Mouse (Mus musculus) testis, adult 2 months (tissue): ENCODE results near the gene Atp2c2. TPM values are rescaled to one million over a fixed set of nuclear protein-coding genes. Genes with fewer than 3 reads are reported as not detected.

Experiments used
- H3K27ac ChIP-seq: fragments of 200-500 bp; 2 replicates; pipeline ENCODE4 v1.5.1; 2012; ENCODE audit warnings: low read depth, low read length; ENCODE audit not compliant: control insufficient read depth, insufficient read depth
- H3K27me3 ChIP-seq: fragments of 200-500 bp; 2 replicates; pipeline ENCODE4 v1.6.1; 2012; ENCODE audit warnings: mild to moderate bottlenecking, low read length, moderate library complexity; ENCODE audit not compliant: control insufficient read depth, insufficient read depth
- H3K36me3 ChIP-seq: fragments of 200-500 bp; 2 replicates; pipeline ENCODE4 v1.6.1; 2012; ENCODE audit warnings: mild to moderate bottlenecking, low read length; ENCODE audit not compliant: control insufficient read depth, insufficient read depth
- H3K4me1 ChIP-seq: fragments of 200-500 bp; 2 replicates; pipeline ENCODE4 v1.6.1; 2012; ENCODE audit warnings: low read length; ENCODE audit not compliant: control insufficient read depth, insufficient read depth
- H3K4me3 ChIP-seq: fragments of 200-500 bp; 2 replicates; pipeline ENCODE4 v1.5.1; 2012; ENCODE audit warnings: low read depth, mild to moderate bottlenecking, low read length, moderate library complexity, mixed read lengths; ENCODE audit not compliant: control insufficient read depth
- CTCF ChIP-seq: fragments of 200-500 bp; IDR thresholded peaks from 2 replicates; pipeline ENCODE4 v1.5.1; 2012; ENCODE audit warnings: low read depth, mild to moderate bottlenecking, inconsistent platforms, low read length, moderate library complexity; ENCODE audit not compliant: control insufficient read depth, insufficient read depth, insufficient replicate concordance
- POLR2A ChIP-seq: fragments of 200-500 bp; IDR thresholded peaks from 2 replicates; pipeline ENCODE4 v1.6.1; 2012; ENCODE audit warnings: low read depth, mild to moderate bottlenecking, inconsistent platforms, low read length, moderate library complexity; ENCODE audit not compliant: control insufficient read depth
- polyA plus RNA-seq: library from polyadenylated mRNA; depleted of rRNA; stranded (reverse); fragments of >200 nt; gene quantifications from 2 replicates; pipeline ENCODE4 v1.2.3, GENCODE M21; 2012

The Atp2c2 gene
- polyA plus RNA-seq, 1 experiment: 1.2 TPM

DNA sequence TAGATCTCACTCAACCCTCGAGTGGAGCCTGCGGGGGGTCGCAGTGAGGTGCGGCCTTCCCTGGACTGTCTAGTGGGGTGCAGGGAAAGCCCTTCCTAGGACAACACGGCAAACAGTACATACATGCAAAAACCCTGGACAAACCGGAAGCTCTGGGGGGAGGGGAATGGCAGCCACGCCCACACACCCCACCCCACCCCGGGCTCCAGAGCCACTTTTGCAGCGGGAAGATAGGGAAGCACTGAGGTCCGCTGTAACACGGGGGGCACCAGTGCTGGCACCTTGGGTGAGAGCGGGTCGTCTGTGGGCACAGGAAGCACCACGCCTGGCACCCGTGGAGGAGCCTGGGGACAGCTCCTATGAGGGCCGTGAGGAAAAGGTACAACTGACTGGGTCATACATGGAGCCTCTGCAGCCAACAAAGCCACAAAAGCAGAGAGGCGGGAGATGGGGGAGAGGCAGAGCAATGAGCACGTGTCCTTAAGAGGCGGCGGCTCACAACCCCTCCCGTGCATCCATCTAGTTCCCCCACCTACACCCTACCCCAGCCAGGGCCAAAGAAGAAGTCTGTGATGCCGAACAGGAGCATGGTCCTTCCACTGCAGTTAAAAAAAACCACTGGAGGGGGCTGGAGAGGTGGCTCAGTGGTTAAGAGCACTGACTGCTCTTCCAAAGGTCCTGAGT lies 66.1 kb downstream of the Atp2c2 start:
- Histone ChIP-seq H3K27me3 (no peaks in the 10 kb centered on the region), H3K4me1 (peaks cover 2% of the 10 kb centered on the region; the same call in 1 of the 2 replicates), H3K27ac (no peak overlapping the region), H3K4me3 (no peak overlapping the region), H3K36me3 (no peaks in the 10 kb centered on the region)
- TF ChIP-seq POLR2A (no peak), CTCF (no peak)

DNA sequence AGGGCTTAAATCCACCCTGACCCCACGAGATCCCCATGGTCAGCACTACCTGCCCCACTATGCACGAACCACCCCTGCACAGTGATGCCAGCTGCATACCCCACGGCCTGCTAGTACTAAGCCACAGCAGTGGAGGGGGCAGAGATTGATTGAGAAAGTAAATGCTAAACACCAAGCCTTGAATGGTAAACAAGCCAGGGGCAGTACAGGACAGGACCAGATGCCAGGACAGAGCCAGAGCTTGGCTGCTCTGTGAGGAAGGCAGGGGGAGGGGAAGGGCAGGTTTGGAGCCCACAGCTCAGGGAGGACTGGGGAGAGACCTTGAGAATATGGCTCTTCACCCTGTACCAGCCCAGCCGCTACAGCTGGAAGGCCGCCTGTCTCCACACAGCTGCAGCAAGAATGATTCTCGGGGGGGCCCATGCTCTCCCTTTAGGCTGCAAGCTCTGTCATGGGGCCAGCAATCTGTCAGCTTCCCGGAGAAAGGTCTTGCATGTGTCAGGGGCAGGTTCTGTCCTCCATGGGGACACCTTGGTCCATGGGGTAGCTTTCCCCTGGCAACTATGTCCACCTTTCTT lies 76.9 kb downstream of the Atp2c2 start:
- Histone ChIP-seq H3K36me3 (no peaks in the 10 kb centered on the region), H3K27ac (no peak overlapping the region), H3K27me3 (no peaks in the 10 kb centered on the region), H3K4me3 (no peak overlapping the region), H3K4me1 (peaks cover 35% of the 10 kb centered on the region)
- no peak for TF ChIP-seq CTCF
- no peak for TF ChIP-seq POLR2A

DNA sequence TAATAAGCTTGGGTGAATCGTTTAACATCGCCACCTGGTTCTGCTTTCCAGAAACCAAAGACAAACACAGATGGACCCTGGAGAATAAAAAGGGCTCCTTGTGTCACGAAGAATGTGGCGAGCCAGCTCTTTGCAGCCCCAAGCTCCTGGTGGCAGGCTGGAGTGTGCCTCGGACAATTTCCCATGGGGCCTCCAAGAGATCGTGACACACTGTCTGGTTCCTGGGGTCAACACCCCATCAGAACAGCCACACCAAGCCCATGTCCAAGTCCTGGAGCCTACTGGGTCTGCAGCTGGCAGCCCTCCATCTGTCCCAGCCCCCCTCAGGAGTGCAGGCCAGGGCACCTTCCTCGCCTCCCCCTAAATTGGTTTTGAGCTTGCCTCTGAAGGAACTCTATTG lies 78.0 kb downstream of the Atp2c2 start:
- no peak for TF ChIP-seq CTCF
- no peak for TF ChIP-seq POLR2A
- H3K27ac ChIP-seq: peak overlapping the region; percentile 87

DNA sequence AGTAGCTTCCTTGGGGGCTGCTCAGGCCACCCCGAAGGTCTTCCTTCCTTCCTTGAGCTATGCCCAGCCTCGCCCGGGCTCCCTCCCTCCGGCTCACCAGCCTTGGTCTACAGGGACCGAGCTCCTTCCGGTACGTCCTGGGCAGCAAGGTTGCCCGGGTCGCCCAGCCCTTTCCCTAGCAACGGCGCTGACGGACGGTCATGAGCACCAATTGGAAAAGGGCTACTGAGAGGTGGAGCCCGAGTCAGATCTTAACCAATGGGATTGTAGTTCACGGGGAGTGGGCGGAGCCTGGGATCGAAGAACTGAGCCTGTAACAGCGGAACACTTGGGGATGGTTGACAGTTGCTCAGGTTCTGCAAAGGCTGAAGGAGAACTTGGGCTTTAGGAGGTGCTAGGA lies 78.5 kb downstream of the Atp2c2 start, which contains the start of gene Tldc1:
Gene Tldc1, minus strand, starts transcription at position 154 of the 400 bp plus-strand sequence.
- peak within 1 kb of the TSS; percentile 94 for H3K27ac ChIP-seq
- TF ChIP-seq CTCF (no peak), POLR2A (peak; percentile 69)
- peak within 1 kb of the TSS; percentile 93 for H3K4me3 ChIP-seq
- no peaks in the 10 kb centered on the region for H3K27me3 ChIP-seq
- H3K36me3 ChIP-seq: no peaks in the 10 kb centered on the region
- peaks cover 35% of the 10 kb centered on the region for H3K4me1 ChIP-seq

More for the DNA sequence above, 78.0 kb downstream of the Atp2c2 start:
- Histone ChIP-seq H3K27me3 (no peaks in the 10 kb centered on the region), H3K36me3 (no peaks in the 10 kb centered on the region), H3K4me3 (peak overlapping the region; percentile 93), H3K4me1 (peaks cover 35% of the 10 kb centered on the region)

DNA sequence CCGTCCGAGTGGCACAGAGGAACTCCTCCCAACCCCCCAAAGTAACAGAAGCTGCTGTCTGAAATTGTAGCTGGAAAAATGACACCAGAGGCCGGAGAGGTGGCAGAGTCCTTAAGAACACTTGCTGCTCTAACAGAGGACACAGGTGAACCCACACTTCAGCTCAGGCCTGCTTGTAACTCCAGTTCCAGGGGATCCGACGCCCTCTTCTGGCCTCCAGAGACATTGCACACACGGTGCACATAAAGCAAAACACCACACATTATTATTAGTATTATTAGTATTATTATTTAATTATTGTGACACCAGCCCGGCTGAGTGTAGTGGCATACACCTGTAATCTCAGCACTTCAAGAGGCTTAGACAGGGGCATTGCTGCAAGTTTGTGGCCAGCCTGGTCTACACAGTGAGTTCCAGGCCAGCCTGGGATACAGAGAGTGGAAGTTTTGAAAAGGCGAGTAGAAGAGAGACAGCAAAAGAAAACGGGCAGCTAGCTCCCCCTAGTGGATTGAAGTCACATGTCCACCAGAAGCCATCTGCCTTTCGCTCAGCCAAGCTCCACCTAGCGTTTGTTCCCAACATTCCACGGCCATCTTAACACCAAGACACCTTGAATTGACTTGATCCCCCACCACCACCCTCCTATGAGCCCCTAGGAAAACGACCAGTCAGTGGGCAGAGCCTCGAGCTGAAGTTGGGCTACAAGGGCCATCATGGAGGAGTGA lies 79.4 kb downstream of the Atp2c2 start:
- Histone ChIP-seq H3K36me3 (no peaks in the 10 kb centered on the region), H3K4me1 (peaks cover 34% of the 10 kb centered on the region), H3K27me3 (no peaks in the 10 kb centered on the region), H3K4me3 (peak overlapping the region; percentile 93), H3K27ac (peak overlapping the region; percentile 94)
- TF ChIP-seq POLR2A (no peak), CTCF (peak; percentile 88)

DNA sequence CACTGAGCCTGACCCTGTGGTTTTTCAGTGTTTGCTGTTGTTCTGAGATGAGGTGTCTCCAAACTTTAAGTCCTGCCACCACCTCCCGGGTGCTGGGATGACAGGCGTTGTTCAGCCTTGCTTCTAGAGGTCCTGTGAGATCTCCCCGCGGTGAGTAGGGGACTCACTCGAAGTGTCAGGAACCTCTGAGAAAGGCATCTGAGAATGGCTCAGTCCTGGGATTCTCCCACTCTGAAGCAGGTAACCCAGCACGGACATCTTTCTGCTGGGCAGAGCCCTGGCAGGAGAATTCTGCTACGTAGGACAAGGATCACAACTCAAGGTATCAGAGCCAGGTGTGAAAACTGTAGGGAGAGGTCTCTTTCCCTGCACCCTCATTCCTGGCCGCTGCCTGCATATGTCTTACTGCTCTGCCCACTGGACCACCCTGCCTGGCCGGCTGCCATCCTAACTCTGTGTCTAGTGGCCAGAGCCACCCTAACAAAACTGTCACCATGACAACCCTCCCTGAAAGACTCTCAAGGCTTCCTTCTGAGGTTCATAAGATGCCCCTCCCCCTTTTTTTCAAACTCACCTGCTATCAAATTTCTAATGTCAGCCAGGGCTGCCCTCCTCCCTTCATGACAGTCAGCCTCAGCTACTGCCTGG lies 80.7 kb downstream of the Atp2c2 start:
- H3K27ac ChIP-seq: no peak overlapping the region
- TF ChIP-seq CTCF (no peak), POLR2A (no peak)
- H3K36me3 ChIP-seq: no peaks in the 10 kb centered on the region
- no peaks in the 10 kb centered on the region for H3K27me3 ChIP-seq
- no peak overlapping the region for H3K4me3 ChIP-seq
- H3K4me1 ChIP-seq: peaks cover 28% of the 10 kb centered on the region
